Mouse (Mus musculus) spleen, adult 2 months (tissue): ENCODE data around the gene B430305J03Rik.

Experiments used
- CTCF ChIP-seq: fragments of 200-500 bp; IDR thresholded peaks from 2 replicates; pipeline ENCODE4 v1.5.1; 2011; ENCODE audit warnings: mild to moderate bottlenecking, inconsistent platforms; ENCODE audit not compliant: insufficient read depth, insufficient read length, insufficient replicate concordance; ENCODE audit errors: extremely low read depth
- POLR2A ChIP-seq: fragments of 200-500 bp; IDR thresholded peaks from 2 replicates; pipeline ENCODE4 v1.6.1; 2011; ENCODE audit warnings: low read depth, low read length, inconsistent platforms

GRCm38 (mm10) chr3:61376001-61376400, 10.2 kb upstream of the B430305J03Rik start:
- TF ChIP-seq CTCF, result no peak
- no peak for TF ChIP-seq POLR2A
